Comparison of ENCODE assay signal across 7 mouse cellular contexts in genomic region chr8:90302252-90302651, GRCm38 (mm10). TPM values are rescaled to one million over a fixed set of nuclear protein-coding genes. Genes with fewer than 3 reads are reported as not detected.
A peak's percentile ranks its signal among the peaks of the same experiment; 100 is the strongest.
DNase-seq lines count a peak whose midpoint lies in the region; ATAC-seq lines count a peak whose summit lies in the region.

No protein-coding gene starts in this region.

- peak overlapping the region; percentile 87 for H3K27ac ChIP-seq in forebrain, embryonic 12.5 days
- H3K27ac ChIP-seq in intestine, embryonic 14.5 days (ENCODE audit: low read depth) = peak overlapping the region; percentile 77
- H3K27ac ChIP-seq in midbrain, embryonic 13.5 days = peak overlapping the region; percentile 85

- H3K9ac ChIP-seq in forebrain, embryonic 12.5 days = no peak overlapping the region; the same call in 1 of the 2 replicates
- no peak overlapping the region for H3K9ac ChIP-seq in intestine, embryonic 14.5 days (ENCODE audit: low read length)
- H3K9ac ChIP-seq in midbrain, embryonic 13.5 days (replicated peaks) = no peak overlapping the region

- H3K36me3 ChIP-seq in forebrain, embryonic 12.5 days (replicated peaks) = peaks cover 9% of the 10 kb centered on the region
- no peaks in the 10 kb centered on the region for H3K36me3 ChIP-seq in intestine, embryonic 14.5 days (ENCODE audit: control insufficient read depth, insufficient read depth, low read length)
- H3K36me3 ChIP-seq in midbrain, embryonic 13.5 days = peaks cover 10% of the 10 kb centered on the region

- no peak overlapping the region for H3K4me3 ChIP-seq in forebrain, embryonic 12.5 days (replicated peaks)
- no peak overlapping the region for H3K4me3 ChIP-seq in intestine, embryonic 14.5 days (ENCODE audit: low read depth, low read length)
- H3K4me3 ChIP-seq in midbrain, embryonic 13.5 days (replicated peaks) = no peak overlapping the region

- peak; percentile 52 for DNase-seq in left cerebral cortex, adult 11 months (ENCODE audit: low spot score)
- no peak for DNase-seq in left cerebral cortex, postnatal 36 days (ENCODE audit: low spot score in 2 of 2)
- DNase-seq in intestine, embryonic 14.5 days (ENCODE audit: low spot score) = peak; percentile 57
- no peak for DNase-seq in testis, postnatal 10 days (ENCODE audit: low spot score)
- no peak for DNase-seq in spleen, postnatal 4 days (ENCODE audit: low spot score in 2 of 2)

- intact Hi-C loops in left cerebral cortex, postnatal 36 days (cut with DNase I) = no loop called here

- no peaks in the 10 kb centered on the region for H3K27me3 ChIP-seq in forebrain, embryonic 12.5 days
- H3K27me3 ChIP-seq in intestine, embryonic 14.5 days (replicated peaks; ENCODE audit: control insufficient read depth, insufficient read depth, low read length) = no peaks in the 10 kb centered on the region
- no peaks in the 10 kb centered on the region for H3K27me3 ChIP-seq in midbrain, embryonic 13.5 days

- 0 out of 2 replicates have a peak overlapping the region, but pooled peaks have one; percentile 13 for H3K4me2 ChIP-seq in forebrain, embryonic 12.5 days
- H3K4me2 ChIP-seq in intestine, embryonic 14.5 days (ENCODE audit: low read length) = peak overlapping the region; percentile 30
- peak overlapping the region; percentile 28 for H3K4me2 ChIP-seq in midbrain, embryonic 13.5 days (replicated peaks)

- H3K4me1 ChIP-seq in forebrain, embryonic 12.5 days = peaks cover 71% of the 10 kb centered on the region
- H3K4me1 ChIP-seq in intestine, embryonic 14.5 days (replicated peaks; ENCODE audit: control insufficient read depth, insufficient read depth, low read length) = peaks cover 32% of the 10 kb centered on the region
- peaks cover 76% of the 10 kb centered on the region for H3K4me1 ChIP-seq in midbrain, embryonic 13.5 days (replicated peaks)

- peaks cover 3% of the 10 kb centered on the region; the same call in 1 of the 2 replicates for H3K9me3 ChIP-seq in forebrain, embryonic 12.5 days
- peaks cover 5% of the 10 kb centered on the region; the same call in 1 of the 2 replicates for H3K9me3 ChIP-seq in intestine, embryonic 14.5 days (ENCODE audit: control insufficient read depth, low read length)
- H3K9me3 ChIP-seq in midbrain, embryonic 13.5 days = no peaks in the 10 kb centered on the region

- ATAC-seq in forebrain, embryonic 12.5 days (ENCODE audit: low FRiP score) = peak; percentile 90
- peak; percentile 88 for ATAC-seq in intestine, embryonic 14.5 days (replicated peaks; ENCODE audit: low FRiP score, low TSS enrichment, low read depth)
- peak; percentile 91 for ATAC-seq in midbrain, embryonic 13.5 days

- 29% methylated on average over 5 of the region's 5 CpGs for WGBS in forebrain, embryonic 12.5 days
- WGBS in intestine, embryonic 14.5 days = 29% methylated on average over 5 of the region's 5 CpGs
- 45% methylated on average over 5 of the region's 5 CpGs for WGBS in midbrain, embryonic 13.5 days

RNA-seq across cellular contexts. Expression of gene Tox3, which starts 45.9 kb away (rescaled TPM):
- total RNA-seq in left cerebral cortex, postnatal 36 days (2021) = 10 to 100 TPM; 19.8 to 24.6 TPM
- 34.2 and 41.3 TPM in 2 replicates for polyA plus RNA-seq in forebrain, embryonic 12.5 days (2016; fragmentation: Nextera tagmentation; extraction: Ambion mirVana)
- 6.1 and 8.5 TPM in 2 replicates for polyA plus RNA-seq in intestine, embryonic 14.5 days (2014; fragmentation: Nextera tagmentation; extraction: Ambion mirVana)
- 31.4 and 34.3 TPM in 2 replicates for polyA plus RNA-seq in midbrain, embryonic 13.5 days (2015; fragmentation: Nextera tagmentation; extraction: Ambion mirVana)

Comparison
In these comparisons a context has a peak if more than half of its experiments do, and no peak if none do; other contexts are left out.
1. DNase-seq: peak in left cerebral cortex, adult 11 months (single experiment) and intestine, embryonic 14.5 days (single experiment); none in left cerebral cortex, postnatal 36 days (0 of 2), testis, postnatal 10 days (single experiment) and spleen, postnatal 4 days (0 of 2).
2. Peak in every context shown above with its lines, with median percentiles within 50 percentile points of each other: ATAC-seq, H3K27ac ChIP-seq and H3K4me2 ChIP-seq.